Mouse (Mus musculus) forebrain, embryonic 16.5 days (tissue): Measurements from ENCODE around the gene Bri3bp. TPM values are rescaled to one million over a fixed set of nuclear protein-coding genes. Genes with fewer than 3 reads are reported as not detected.

Experiments used
- ATAC-seq: fragments of 200-750 bp; cut with Nextera tagmentation; 2 replicates; pipeline ENCODE4 v1.8.0; 2017; ENCODE audit warnings: mild to moderate bottlenecking, moderate library complexity
- H3K27ac ChIP-seq: fragments of 300-500 bp; sonication (generic); 2 replicates; pipeline ENCODE4 v1.5.1; 2014; ENCODE audit warnings: low read length, control low read depth
- H3K27me3 ChIP-seq: fragments of 300-500 bp; sonication (generic); replicated peaks from 2 replicates; pipeline ENCODE4 v1.6.1; 2014; ENCODE audit warnings: low read length; ENCODE audit not compliant: control insufficient read depth, insufficient read depth
- H3K36me3 ChIP-seq: fragments of 300-500 bp; sonication (generic); 2 replicates; pipeline ENCODE4 v1.6.1; 2014; ENCODE audit not compliant: control insufficient read depth, insufficient read depth
- H3K4me1 ChIP-seq: fragments of 300-500 bp; sonication (generic); replicated peaks from 2 replicates; pipeline ENCODE4 v1.6.1; 2014; ENCODE audit warnings: low read length; ENCODE audit not compliant: control insufficient read depth, insufficient read depth
- H3K4me2 ChIP-seq: fragments of 300-500 bp; sonication (generic); 2 replicates; pipeline ENCODE4 v1.6.1; 2014; ENCODE audit warnings: mild to moderate bottlenecking, low read length, control low read depth
- H3K4me3 ChIP-seq: fragments of 300-500 bp; sonication (generic); replicated peaks from 2 replicates; pipeline ENCODE4 v1.5.1; 2014; ENCODE audit warnings: mild to moderate bottlenecking, low read length, control low read depth
- H3K9ac ChIP-seq: fragments of 300-500 bp; sonication (generic); replicated peaks from 2 replicates; pipeline ENCODE4 v1.6.1; 2014; ENCODE audit warnings: low read depth, low read length, control low read depth
- H3K9me3 ChIP-seq: fragments of 300-500 bp; sonication (generic); 2 replicates; pipeline ENCODE4 v1.6.1; 2016; ENCODE audit warnings: low read length; ENCODE audit not compliant: control insufficient read depth
- WGBS: fragments of 180-500 bp; shearing (Covaris S2); extraction: QIAGEN DNeasy Blood & Tissue Kit; methylation state at CpG from one replicate; pipeline ENCODE4 v1.1.7; 2014; 5-methylcytosine and 5-hydroxymethylcytosine counted together
- polyA plus RNA-seq: library from polyadenylated mRNA; unstranded; fragments of >200 nt; fragmentation: Nextera tagmentation; extraction: Ambion mirVana; gene quantifications from 2 replicates; pipeline ENCODE4 v1.2.1, GENCODE M21; 2015

Bri3bp gene
- polyA plus RNA-seq, 1 experiment from 2014 or later: 37.8 TPM

GRCm38 (mm10) chr5:125402476-125402875 is 38.9 kb upstream of the Bri3bp start:
- Histone ChIP-seq H3K27ac (no peak overlapping the region), H3K9me3 (no peaks in the 10 kb centered on the region), H3K9ac (no peak overlapping the region), H3K4me1 (peaks cover 10% of the 10 kb centered on the region), H3K36me3 (no peaks in the 10 kb centered on the region), H3K4me2 (no peak overlapping the region), H3K4me3 (no peak overlapping the region), H3K27me3 (no peaks in the 10 kb centered on the region)
- 59% methylated on average over 10 of the region's 10 CpGs for WGBS
- ATAC-seq: no peak

GRCm38 (mm10) chr5:125402991-125403390 is 38.4 kb upstream of the Bri3bp start:
- Histone ChIP-seq H3K36me3 (no peaks in the 10 kb centered on the region), H3K27ac (no peak overlapping the region), H3K4me1 (peaks cover 10% of the 10 kb centered on the region), H3K9me3 (no peaks in the 10 kb centered on the region), H3K4me3 (no peak overlapping the region), H3K4me2 (no peak overlapping the region), H3K9ac (no peak overlapping the region), H3K27me3 (no peaks in the 10 kb centered on the region)
- WGBS: 62% methylated on average over 6 of the region's 6 CpGs
- ATAC-seq: no peak

- H3K9ac ChIP-seq: peak overlapping the region; percentile 51
- peaks cover 10% of the 10 kb centered on the region for H3K4me1 ChIP-seq
- peak overlapping the region; percentile 43 for H3K4me3 ChIP-seq
- H3K27ac ChIP-seq: 0 out of 2 replicates have a peak overlapping the region, but pooled peaks have one; percentile 24
- H3K27me3 ChIP-seq: no peaks in the 10 kb centered on the region
- ATAC-seq: peak; percentile 41; the same call in 1 of the 2 replicates
- peak overlapping the region; percentile 51 for H3K4me2 ChIP-seq
- no peaks in the 10 kb centered on the region for H3K9me3 ChIP-seq
- H3K36me3 ChIP-seq: no peaks in the 10 kb centered on the region
- 12% methylated on average over 31 of the region's 31 CpGs for WGBS
Observed at GRCm38 (mm10) chr5:125403481-125404465, 37.6 kb upstream of the Bri3bp start.

GRCm38 (mm10) chr5:125404536-125404902 is 36.8 kb upstream of the Bri3bp start:
- Histone ChIP-seq H3K4me3 (peak overlapping the region; percentile 70), H3K9me3 (no peaks in the 10 kb centered on the region), H3K36me3 (no peaks in the 10 kb centered on the region), H3K4me2 (peak overlapping the region; percentile 68), H3K27me3 (no peaks in the 10 kb centered on the region), H3K27ac (peak overlapping the region; percentile 93), H3K9ac (peak overlapping the region; percentile 70), H3K4me1 (peaks cover 10% of the 10 kb centered on the region)
- 3% methylated on average over 7 of the region's 7 CpGs for WGBS
- no peak for ATAC-seq

- under 1% methylated on average over 28 of the region's 28 CpGs for WGBS
- peak; percentile 24 for ATAC-seq
Observed at GRCm38 (mm10) chr5:125404903-125405545, 36.3 kb upstream of the Bri3bp start.

GRCm38 (mm10) chr5:125405546-125406248 is 35.7 kb upstream of the Bri3bp start:
- peak overlapping the region; percentile 96 for H3K27ac ChIP-seq
- H3K9me3 ChIP-seq: no peaks in the 10 kb centered on the region
- H3K27me3 ChIP-seq: no peaks in the 10 kb centered on the region
- peak; percentile 69 for ATAC-seq
- no peaks in the 10 kb centered on the region for H3K36me3 ChIP-seq
- under 1% methylated on average over 31 of the region's 31 CpGs for WGBS
- H3K4me1 ChIP-seq: peaks cover 10% of the 10 kb centered on the region
- H3K4me2 ChIP-seq: peak overlapping the region; percentile 69
- H3K9ac ChIP-seq: peak overlapping the region; percentile 81
- peak overlapping the region; percentile 70 for H3K4me3 ChIP-seq

More at GRCm38 (mm10) chr5:125404903-125405545, 36.3 kb upstream of the Bri3bp start:
- H3K27me3 ChIP-seq: no peaks in the 10 kb centered on the region
- no peaks in the 10 kb centered on the region for H3K9me3 ChIP-seq
- peak overlapping the region; percentile 93 for H3K27ac ChIP-seq
- peak overlapping the region; percentile 68 for H3K4me2 ChIP-seq
- H3K36me3 ChIP-seq: no peaks in the 10 kb centered on the region
- H3K4me1 ChIP-seq: peaks cover 10% of the 10 kb centered on the region
- H3K4me3 ChIP-seq: peak overlapping the region; percentile 70
- peak overlapping the region; percentile 70 for H3K9ac ChIP-seq

GRCm38 (mm10) chr5:125406322-125407016 is 34.9 kb upstream of the Bri3bp start:
- peak overlapping the region; percentile 69 for H3K4me2 ChIP-seq
- under 1% methylated on average over 20 of the region's 20 CpGs for WGBS
- no peaks in the 10 kb centered on the region for H3K27me3 ChIP-seq
- no peaks in the 10 kb centered on the region for H3K9me3 ChIP-seq
- no peaks in the 10 kb centered on the region for H3K36me3 ChIP-seq
- H3K27ac ChIP-seq: peak overlapping the region; percentile 96
- peak overlapping the region; percentile 70 for H3K4me3 ChIP-seq
- peak; percentile 31; the same call in 1 of the 2 replicates for ATAC-seq
- H3K4me1 ChIP-seq: peaks cover 10% of the 10 kb centered on the region
- H3K9ac ChIP-seq: peak overlapping the region; percentile 81

GRCm38 (mm10) chr5:125407020-125407830 is 34.1 kb upstream of the Bri3bp start:
- ATAC-seq: no peak
- peak overlapping the region; percentile 81 for H3K9ac ChIP-seq
- H3K36me3 ChIP-seq: no peaks in the 10 kb centered on the region; the same call in 1 of the 2 replicates
- H3K4me1 ChIP-seq: peaks cover 10% of the 10 kb centered on the region
- H3K4me3 ChIP-seq: peak overlapping the region; percentile 70
- 56% methylated on average over 13 of the region's 13 CpGs for WGBS
- H3K4me2 ChIP-seq: peak overlapping the region; percentile 69
- H3K27me3 ChIP-seq: no peaks in the 10 kb centered on the region
- H3K27ac ChIP-seq: peak overlapping the region; percentile 96
- H3K9me3 ChIP-seq: no peaks in the 10 kb centered on the region
